Mouse (Mus musculus) layer of hippocampus, adult 9-10 months (tissue): ENCODE measurements around the gene Sohlh1.
A peak's percentile ranks its signal among the peaks of the same experiment; 100 is the strongest.
"Not testable (repeated sequence)": the region's sequence is repeated elsewhere in the genome, so short reads cannot be mapped to it uniquely, and the experiment has no call there.

Experiments used
- DNase-seq: peaks from one replicate; pipeline ENCODE4 v3.0.0; 2022; ENCODE audit warnings: low spot score

Gene Sohlh1

GRCm38 (mm10) chr2:25842161-25842560, 4.9 kb downstream of the Sohlh1 start:
- no peak for DNase-seq

- DNase-seq, result peak; percentile 73
These were observed 10.8 kb downstream of the Sohlh1 start for GRCm38 (mm10) chr2:25836291-25836690.

GRCm38 (mm10) chr2:25830786-25831185, 16.3 kb downstream of the Sohlh1 start:
- no peak for DNase-seq

GRCm38 (mm10) chr2:25828344-25828947, 18.6 kb downstream of the Sohlh1 start:
- no peak for DNase-seq

- no peak for DNase-seq
These were observed 22.3 kb downstream of the Sohlh1 start for GRCm38 (mm10) chr2:25824751-25825150.

- DNase-seq, result no peak
These were observed 24.2 kb downstream of the Sohlh1 start, which contains the start of gene Lcn9 for GRCm38 (mm10) chr2:25822806-25823205. Gene Lcn9 (plus strand): TSS chr2:25823153.

- DNase-seq, result not testable (repeated sequence)
These were observed 31.3 kb downstream of the Sohlh1 start, which contains the start of gene Glt6d1 for GRCm38 (mm10) chr2:25815748-25816147. Gene Glt6d1 (minus strand): TSS chr2:25815848.

GRCm38 (mm10) chr2:25813364-25813763, 33.7 kb downstream of the Sohlh1 start:
- no peak for DNase-seq

GRCm38 (mm10) chr2:25811711-25812110, 35.3 kb downstream of the Sohlh1 start:
- DNase-seq, result no peak

GRCm38 (mm10) chr2:25798065-25798464, 49.0 kb downstream of the Sohlh1 start:
- no peak for DNase-seq

GRCm38 (mm10) chr2:25797635-25798034, 49.4 kb downstream of the Sohlh1 start:
- DNase-seq, result no peak
